Mouse (Mus musculus) kidney, adult 9 months (tissue): ENCODE data around the gene Cyp2d22.
A peak's percentile ranks its signal among the peaks of the same experiment; 100 is the strongest.
"Not testable (repeated sequence)": the region's sequence is repeated elsewhere in the genome, so short reads cannot be mapped to it uniquely, and the experiment has no call there.

Experiments
- DNase-seq: peaks from one replicate; pipeline ENCODE4 v3.0.0; 2022

The Cyp2d22 gene

DNA sequence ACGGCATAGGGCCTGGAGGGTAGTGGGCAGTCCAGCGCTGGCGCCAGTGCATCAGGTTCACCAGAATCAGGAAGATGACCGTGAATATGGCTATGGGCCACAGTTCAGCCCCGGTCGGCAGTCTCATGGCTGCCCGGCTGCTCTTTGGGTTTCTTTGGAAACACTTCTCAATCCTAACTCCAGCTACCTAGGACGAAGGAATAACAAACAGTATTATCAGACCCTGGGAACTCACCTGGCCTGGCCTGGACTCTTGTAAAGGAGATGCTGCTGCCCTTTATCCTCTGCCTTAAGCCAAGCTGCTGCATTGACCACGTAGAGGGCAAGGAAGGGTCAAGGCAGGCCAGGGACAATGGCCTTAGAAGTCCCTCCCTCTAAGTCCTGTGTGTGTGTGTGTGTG lies 4.2 kb downstream of the Cyp2d22 start:
- no peak for DNase-seq

DNA sequence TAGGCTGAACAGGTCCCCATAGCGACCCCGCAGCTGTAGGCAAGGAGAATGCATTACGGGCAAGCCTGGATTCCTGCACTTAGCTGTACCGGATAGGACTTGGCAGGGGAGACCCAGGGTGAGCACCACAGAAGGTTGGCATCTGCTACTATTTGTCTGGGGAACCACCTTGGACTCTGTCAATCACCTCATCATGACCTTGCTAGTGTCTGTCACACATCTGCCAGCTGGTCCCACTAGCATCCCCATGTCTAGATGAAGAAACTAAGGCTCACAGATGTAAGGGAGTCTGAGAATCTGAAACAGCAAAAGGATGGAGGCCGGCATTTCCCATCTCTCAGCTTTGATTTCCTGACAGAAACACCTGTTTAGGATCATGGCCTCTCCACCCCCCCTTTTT lies 5.6 kb downstream of the Cyp2d22 start:
- no peak for DNase-seq

DNA sequence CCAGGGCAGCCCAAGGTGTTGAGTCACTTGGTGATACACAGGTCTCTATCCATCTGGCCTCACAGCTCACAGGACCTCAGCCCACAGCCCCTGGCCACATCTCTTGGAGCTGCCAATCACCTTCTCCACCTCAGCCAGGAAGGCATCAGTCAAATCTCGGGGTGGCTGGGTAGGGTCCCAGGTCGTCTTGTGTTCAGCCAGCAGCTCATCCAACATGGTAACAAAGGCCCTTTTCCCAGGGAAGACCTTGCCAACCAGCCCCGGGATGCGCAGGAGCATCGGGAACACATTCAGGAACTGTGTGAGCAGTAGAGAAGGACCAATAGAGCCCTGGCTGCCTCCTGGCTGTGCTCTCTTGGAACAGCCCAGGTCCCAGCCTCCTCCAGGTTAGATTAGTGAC lies 7.1 kb downstream of the Cyp2d22 start:
- DNase-seq, result no peak

DNA sequence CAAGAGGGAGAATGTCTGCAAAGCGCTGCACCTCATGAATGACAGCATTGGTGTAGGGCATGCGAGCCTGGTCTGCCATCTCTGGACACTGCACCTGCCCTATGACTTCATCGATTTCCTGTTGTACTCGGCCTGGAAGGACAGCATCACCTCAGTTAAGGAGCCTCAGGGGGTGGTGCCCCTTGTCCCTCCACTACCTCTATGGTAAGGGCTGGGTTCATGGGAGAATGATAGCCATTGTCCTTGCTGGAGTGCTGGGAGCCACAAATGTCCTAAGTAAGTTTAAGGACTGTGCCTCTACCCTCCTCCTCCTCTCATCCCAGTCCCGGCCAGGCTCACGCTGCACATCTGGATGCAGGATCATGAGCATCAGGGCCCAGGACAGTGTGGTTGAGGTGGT lies 7.6 kb downstream of the Cyp2d22 start:
- no peak for DNase-seq

DNA sequence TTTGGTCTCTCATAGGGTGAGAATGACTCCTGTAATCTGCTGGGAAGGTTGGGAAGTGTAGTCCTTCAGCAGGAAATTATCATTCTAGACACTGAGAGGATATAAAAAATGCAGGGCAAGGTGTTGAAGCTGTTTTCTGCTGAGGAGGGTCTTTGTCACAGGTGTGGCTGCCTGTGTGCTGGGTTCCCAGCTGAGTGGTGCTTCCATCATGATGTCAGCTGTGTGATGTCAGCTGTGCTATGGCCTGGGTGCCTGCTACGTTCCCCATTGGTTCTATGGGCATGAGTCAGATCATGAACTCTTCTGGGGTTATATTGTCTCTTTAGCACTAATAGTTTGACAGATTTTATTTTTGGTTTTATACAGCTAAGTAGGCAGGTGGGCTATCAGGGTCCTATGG lies 11.2 kb downstream of the Cyp2d22 start:
- no peak for DNase-seq

DNA sequence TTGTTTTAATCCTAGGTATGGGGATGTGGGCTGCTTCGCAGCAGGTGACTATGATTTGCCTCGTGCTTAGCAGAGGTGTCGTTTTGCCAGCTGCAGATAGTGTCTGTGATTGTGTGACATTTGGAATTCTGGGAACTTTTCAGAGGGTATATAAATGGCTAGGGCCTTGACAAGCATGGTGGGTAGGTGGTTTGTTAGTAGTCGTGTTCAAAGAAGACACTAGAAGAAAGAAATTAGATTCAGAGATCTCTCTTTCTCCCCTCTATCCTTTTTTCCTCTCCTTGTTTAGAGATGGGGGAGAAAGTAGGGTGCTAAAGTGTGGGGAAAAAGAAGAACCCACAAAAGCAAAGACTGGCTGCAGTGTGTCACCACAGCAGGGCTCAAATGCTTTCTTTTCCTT lies 11.9 kb downstream of the Cyp2d22 start:
- DNase-seq, result no peak

DNA sequence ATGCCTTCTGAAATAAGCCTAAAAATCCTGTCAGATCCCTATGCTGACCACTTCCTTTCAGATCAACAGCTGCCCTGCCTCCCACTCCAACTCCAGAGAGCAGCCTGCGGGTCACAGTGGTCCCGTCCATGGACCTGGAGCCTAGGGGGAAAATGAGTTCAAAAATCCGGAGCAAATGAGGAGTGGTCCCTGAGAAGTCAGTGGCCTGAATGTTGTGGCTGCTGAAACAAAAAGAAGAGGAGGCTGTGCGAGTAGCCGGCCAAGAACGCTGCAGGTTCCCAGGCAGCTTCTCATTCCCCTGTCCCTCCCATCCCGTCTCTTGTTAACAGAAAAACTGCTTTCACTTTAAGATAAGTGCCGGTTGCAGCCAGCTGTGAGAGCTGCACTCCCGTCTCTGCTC lies 15.5 kb downstream of the Cyp2d22 start:
- not testable (repeated sequence) for DNase-seq

DNA sequence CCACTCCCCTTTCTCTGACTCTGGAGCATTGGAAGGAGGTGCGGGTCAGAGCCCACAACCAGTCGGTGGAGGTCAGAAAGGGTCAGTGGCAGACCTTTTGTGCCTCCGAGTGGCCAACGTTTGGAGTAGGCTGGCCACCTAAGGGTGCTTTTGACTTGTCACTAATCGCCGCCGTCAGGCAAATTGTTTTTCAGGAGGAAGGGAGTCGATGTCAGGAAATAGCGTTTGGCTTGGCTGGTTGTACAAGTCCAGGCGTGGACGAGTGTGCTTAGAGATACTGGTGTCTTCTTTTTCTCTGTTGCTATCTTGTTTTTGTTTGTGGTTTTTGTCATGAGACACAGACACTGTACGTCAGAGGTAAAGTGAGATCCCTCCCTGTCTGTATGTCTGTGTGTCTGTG lies 16.3 kb downstream of the Cyp2d22 start:
- not testable (repeated sequence) for DNase-seq

DNA sequence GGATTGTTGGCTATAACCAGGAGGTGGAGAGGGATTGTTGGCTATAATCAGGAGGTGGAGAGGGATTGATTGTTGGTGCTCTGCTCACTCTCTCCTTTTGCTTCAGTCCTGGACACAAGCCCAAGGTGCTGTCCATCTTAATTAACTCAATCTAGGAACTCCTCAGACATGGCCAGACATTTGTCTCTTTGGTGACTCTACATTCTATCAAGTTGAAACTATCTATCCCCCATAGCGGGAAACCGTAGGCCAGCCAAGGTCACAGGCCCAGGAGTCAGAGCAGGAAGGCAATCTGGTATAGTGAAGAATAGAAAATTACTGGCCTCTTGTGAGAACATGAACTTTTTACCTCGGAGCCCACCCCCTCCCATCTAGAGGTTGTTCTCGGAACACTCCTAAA lies 17.8 kb downstream of the Cyp2d22 start:
- no peak for DNase-seq

DNA sequence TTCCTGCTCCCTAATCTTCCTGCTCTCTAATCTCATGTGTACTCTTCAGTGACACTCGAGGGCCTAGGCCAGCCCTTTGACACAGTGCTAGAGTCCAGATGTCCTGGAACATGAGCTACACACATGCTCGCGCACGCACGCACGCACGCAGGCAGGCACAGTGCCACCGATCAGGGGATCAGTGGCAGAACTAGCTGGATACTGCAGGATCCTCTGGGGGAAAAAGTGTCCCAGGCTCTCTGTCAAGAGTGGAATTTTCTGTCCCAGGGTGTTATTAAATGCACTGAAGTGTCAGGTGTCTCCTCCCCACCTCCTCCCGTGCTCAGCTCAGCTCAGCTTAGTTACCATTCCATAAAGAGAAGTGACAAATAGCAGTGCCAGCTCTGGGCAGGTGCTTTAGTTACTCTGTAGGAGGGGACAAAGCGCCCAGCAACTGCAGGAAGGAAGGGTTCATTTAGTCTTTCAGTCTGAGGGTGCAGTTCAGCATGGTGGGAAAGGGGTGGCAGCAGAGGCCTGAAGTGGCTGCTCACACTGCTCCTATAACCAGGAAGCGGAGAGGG lies 18.5 kb downstream of the Cyp2d22 start:
- DNase-seq, result peak; percentile 70

DNA sequence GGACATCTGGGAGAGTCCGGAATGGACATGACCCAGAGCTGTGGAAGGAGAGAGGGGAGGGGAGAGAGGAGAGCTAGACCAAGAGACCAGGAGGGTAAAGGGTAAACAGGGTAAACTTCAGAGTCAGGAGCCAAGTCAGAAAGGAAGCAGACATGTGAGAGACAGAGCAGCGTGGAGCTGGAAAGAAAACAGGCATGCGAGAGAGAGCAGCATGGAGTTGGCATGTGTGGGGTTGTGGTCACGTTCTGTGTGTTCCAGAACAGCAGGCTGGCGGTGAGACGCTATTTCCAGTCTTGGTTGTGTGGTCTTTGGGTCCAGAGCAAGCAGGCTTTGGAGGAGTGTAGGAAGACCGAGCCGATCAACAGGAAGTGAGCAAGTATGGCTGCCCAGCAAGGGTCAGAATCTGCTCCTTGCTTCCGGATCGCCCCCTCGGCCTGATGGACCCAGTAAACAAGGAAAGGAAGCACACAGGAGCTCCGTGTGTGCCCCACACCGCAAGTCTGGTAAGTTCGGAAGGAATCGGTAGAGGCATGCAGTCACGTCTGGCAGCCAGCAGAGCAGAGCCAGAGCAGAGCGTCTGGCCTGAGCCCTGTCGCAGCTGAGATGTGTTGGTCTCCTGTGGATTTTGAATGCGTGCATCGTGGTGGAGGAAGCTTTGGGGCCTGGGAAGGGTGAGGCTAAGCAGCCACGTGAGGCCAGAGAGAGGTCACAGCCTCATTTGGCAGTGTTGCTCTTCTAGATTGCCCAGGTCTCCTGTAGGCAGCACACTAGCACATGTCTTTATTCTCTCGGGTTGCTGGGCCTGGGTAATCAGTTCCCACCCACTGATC lies 21.4 kb downstream of the Cyp2d22 start:
- DNase-seq, result peak; percentile 77

DNA sequence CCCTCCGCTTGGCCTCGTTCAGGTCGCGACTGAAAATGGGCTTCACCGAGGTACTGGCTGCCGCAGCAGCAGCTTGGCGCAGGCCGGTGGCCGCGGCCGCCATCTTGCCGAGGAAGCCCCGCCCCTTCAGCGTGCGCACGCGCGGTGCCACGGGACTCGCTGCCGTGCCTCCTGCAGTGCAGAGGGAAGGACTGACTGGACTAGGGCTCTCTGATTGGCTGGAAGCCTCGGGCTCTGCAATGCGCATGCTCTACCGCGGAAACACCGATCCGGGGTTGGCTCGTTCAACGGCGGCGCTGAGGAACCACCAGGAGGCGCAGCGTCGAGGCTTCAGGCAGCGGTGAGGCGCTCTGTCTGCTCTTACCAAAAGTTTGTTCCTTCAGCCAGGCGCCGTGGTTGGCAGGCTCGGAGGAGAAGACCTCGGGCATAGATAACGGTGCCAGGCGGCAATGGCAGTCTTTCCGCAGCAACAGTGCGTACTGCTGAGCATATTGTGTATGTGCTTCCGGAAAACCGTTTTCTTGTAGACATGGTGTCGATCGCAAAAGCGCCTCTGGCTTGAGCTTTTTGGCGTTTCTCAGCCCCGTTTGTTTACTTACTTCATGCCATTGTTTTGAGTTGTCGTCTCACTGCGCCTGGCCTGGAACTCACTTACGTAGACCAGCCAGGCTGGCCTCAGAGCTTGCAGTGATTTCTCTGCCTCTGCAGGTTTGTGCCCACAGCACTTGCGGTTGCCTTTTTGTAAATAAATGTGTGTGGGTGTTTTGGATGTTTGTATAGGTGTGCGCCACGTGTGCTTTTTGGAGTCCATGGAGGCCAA lies 25.7 kb downstream of the Cyp2d22 start, which contains the start of gene Ndufa6:
TSS of gene Ndufa6 (minus strand) at position 197 of the 820 bp plus-strand sequence.
- peak; percentile 98 for DNase-seq

DNA sequence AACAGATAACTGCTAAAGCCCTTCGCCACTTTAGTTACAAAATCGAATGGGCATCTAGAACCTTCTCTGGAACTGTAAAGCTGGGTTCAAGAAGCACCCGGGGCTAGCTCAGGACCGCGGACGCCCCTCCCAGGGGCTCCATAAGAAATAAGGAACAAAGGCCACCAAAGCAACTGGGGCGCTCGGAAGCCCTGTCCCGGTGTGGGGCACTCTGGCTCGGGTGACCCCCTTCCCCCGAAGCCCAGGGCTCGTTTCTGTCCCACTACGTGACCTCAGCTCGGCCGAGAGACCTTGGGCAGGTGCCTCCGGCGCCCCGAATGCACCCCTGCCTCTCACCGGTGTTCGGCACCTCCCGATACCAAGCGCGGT lies 26.3 kb downstream of the Cyp2d22 start:
- DNase-seq, result no peak

DNA sequence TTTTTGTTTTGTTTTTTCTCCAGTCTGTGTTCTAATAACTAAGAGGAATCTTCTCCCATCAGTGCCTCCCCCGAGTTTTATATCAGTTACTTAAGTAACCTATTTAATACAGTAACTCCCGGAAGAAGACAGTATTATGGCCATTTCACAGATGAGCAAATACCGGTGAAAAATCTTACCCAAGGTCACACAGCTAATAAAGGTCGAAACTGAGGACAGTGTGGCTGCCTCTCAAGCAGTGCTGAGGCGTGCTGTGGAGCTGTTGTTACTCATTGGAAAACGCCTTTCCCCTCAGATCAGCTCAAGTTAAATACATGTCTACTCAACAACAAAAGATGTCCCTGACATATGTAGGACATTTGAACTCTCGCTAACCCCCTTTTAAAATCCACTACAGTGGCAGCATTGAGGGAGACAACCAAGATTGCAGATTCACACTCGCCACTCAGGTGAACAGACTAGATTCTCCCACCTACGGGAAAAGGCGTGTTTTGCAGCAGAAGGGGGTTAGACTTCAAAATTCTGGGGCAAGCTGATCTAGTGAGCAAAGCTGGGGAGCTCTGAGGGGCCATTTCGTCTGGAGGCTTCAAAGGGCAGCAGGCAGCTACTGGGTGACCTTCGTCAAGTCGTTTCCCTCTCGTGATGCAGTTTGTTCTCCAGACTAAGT lies 26.8 kb downstream of the Cyp2d22 start:
- DNase-seq, result no peak

DNA sequence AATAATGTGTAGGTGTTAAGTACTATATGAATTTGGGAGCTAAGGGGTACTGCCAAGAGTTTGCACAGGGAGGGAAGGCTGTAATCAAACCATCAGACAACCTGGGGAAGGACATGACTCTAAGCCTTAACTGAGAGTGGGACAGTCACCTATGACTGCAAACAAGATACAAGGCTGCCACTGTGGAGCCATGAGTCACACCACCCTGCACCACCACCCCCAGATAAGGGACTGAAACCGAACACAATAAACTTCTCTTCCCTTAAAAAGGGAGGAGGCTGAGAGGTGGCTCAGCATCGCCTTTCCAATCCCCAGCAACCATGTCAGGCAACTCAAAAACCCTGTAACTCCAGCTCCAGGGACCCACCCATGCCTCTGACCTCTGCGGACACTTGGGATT lies 28.6 kb downstream of the Cyp2d22 start:
- no peak for DNase-seq

DNA sequence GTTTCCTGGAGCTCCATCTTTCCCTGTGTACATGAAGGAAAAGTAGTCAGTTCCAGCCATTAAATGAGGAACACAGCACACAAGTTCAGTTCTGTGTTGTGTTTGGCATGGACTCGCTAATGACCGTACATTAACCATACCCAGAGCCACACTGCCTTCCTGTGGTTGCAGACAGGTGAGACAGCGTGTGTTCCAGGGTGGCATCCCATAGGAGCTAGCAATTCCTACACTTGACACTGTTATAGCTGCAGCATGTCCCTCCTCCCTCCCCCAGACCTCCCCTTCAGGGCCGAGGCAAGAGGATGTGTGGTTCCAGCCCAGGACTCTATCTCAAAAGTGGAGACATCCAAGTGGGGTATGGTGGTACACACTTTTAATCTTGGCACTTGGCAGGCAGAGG lies 29.7 kb downstream of the Cyp2d22 start:
- DNase-seq, result no peak

DNA sequence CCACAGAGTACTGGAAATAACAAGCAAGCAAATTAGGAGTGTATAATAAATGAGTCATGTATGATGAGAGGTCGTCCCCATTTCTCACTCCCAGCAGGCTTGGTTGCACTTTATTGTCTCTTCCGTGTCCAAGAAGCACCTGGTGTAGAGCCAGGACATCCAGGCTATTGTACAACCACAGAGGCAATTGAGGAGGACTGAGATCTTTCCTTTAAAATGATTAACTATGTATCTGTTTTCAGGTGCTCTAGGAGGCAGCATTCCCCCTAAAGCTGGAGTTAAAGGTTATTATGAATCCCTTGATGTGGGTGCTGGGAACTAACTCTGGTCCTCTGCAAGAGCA lies 31.1 kb downstream of the Cyp2d22 start:
- DNase-seq, result peak; percentile 55

DNA sequence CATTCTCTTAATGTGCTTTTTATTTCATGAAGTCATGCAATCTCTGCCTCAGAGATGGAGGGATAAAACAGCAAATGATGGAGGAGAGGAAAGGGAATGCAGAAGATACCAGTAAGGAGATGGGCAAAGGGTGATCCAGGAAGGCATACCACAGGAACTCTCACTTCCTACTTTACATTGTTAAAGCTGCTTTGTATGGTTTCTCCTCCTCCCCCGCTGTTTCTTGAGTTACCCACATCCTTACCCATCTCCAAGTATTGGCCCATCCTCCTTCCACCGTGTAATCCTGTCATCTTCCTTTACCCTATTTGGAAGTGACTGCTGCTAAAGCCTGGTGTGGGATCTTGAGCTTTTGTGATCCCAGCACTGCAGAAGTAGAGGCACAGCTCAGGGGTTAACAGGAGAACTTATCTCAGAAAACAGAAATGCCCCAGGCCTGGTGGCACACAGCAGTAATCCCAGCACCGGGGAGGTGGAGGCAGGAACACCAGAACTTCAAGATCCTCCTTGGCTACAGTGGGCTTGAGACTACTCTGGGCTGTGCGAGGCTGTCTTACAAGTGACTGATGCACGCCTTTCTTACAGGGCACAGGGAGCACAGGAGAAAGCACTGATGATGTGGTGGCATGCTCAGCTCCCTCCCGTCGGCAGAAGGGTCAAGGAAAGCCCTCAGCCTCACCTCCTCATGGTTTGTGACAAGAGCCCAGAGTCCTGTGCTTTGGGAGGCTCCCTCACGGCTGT lies 31.6 kb downstream of the Cyp2d22 start:
- no peak for DNase-seq

DNA sequence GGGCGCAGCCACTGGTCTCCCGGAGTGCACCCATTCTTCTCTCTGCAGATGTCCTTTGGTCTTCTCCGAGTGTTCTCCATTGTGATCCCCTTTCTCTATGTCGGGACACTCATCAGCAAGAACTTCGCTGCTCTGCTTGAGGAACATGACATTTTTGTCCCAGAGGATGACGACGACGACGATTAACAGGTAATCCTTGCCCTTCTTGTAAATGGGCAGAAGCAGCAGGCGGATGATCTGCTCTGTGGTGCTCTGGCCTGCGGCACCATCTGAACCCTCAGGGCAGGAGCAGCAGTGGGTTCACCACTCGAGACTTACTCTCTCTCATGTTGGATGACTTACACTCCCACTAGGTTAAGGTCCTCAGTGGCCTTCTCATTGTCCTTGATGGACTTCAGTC lies 32.2 kb downstream of the Cyp2d22 start:
- no peak for DNase-seq

DNA sequence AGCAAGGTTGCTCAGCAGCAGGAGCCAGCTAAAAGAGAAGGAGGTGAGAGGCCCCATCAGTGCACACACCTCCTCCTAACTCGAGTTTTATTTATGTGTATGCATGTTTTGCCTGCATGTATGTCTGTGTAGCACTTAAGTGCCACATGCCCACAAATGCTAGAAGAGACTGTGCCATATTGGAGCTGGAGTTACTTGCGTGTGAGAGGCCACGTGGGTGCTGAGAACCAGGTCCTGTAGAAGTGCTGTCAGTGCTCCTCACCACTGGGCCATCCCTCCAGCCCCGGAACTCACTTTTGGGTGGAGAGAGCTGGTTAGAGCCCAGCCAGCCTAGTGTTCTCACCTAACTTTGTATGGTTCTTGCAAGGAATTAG lies 32.8 kb downstream of the Cyp2d22 start:
- no peak for DNase-seq

DNA sequence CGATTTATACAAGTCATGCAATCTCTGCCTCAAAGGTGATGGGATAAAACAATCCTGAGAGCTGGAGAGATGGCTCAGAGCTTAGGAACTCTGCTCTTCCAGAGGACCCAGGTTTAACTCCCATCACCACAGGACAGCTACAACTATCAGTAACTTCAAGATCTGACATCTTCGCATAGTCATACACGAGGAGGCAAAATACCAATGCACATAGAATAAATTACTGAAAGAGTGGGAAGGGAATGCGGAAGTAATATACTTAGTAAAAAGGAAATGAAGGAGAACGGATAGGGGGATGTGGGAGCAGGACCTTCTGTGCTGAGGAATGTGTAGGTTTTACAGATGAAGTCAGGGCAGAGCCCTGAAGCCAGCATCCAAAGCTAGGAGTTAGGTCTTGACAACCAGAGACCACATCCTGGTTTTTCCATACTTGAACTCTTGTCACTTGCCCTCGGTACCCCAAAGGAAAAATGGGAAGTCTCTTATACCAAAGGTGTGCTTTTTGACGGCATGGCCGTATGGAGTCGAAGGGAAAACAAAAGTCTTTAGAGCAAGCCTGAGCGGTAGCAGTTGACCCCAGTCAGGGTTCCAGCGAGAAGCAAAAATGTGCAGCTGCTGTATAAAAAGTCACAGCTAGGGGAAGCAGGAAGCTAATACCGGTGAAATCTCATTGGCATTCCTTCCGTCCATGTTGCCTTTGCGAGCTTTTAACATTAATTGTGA lies 33.3 kb downstream of the Cyp2d22 start:
- DNase-seq, result no peak

DNA sequence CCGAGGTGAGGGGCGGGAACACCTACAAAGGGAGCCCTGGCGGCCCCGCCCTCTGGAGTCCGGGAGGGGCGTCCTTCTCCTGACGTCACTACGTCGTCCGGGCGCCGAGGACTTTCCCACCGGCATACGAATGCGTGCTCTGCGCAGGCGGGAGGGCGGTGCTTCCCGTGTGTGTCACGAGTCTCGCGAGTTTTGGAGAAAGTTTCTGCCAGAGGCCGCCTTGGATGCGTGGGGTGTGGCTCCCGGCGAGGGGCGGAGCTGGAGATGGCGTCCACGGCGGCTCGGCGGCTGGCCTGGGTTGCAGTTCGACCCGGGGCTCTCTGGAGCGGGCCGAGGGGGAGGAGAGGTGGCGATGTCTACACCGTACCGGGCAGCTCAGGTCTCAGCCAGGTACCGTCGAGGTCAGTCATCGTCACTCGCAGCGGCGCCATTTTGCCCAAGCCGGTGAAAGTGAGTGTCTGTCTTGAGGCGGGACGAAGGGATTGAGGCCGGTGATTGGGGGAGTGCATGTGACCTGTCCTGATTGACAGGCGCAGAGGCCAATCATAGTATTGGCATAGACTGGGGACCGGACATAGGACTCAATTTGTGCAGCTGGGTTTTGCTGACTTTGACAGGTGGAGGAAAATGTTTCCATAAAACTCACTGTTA lies 34.1 kb downstream of the Cyp2d22 start:
- peak; percentile 99 for DNase-seq
